Mouse (Mus musculus) spleen, adult 2 months (tissue): ENCODE results near the gene Grrp1. TPM values are rescaled to one million over a fixed set of nuclear protein-coding genes. Genes with fewer than 3 reads are reported as not detected.
"Not testable (repeated sequence)": the region's sequence is repeated elsewhere in the genome, so short reads cannot be mapped to it uniquely, and the experiment has no call there.

Experiments used
- DNase-seq, 2 experiments: peaks; one replicate each; pipeline versions ENCODE4 v3.0.0 to v3.0.0-alpha.2; 2012 to 2021; ENCODE audit warnings: low spot score in 2 of 2, low read depth in 1 of 2
- H3K27ac ChIP-seq: fragments of 200-500 bp; 2 replicates; pipeline ENCODE4 v1.5.1; 2012; ENCODE audit warnings: low read length, inconsistent platforms; ENCODE audit not compliant: insufficient read depth
- H3K27me3 ChIP-seq: fragments of 200-500 bp; 2 replicates; pipeline ENCODE4 v1.6.1; 2012; ENCODE audit warnings: mild to moderate bottlenecking, moderate library complexity, low read length, inconsistent platforms; ENCODE audit not compliant: control insufficient read depth, insufficient read depth
- H3K36me3 ChIP-seq: fragments of 200-500 bp; 2 replicates; pipeline ENCODE4 v1.6.1; 2012; ENCODE audit warnings: mild to moderate bottlenecking, low read length, inconsistent platforms; ENCODE audit not compliant: control insufficient read depth, insufficient read depth
- H3K4me1 ChIP-seq: fragments of 200-500 bp; 2 replicates; pipeline ENCODE4 v1.6.1; 2011; ENCODE audit warnings: inconsistent platforms; ENCODE audit not compliant: control insufficient read depth, insufficient read depth, insufficient read length
- H3K4me3 ChIP-seq: fragments of 200-500 bp; 2 replicates; pipeline ENCODE4 v1.5.1; 2011; ENCODE audit warnings: mild to moderate bottlenecking, inconsistent platforms; ENCODE audit not compliant: insufficient read depth, insufficient read length; ENCODE audit errors: extremely low read depth
- CTCF ChIP-seq: fragments of 200-500 bp; IDR thresholded peaks from 2 replicates; pipeline ENCODE4 v1.5.1; 2011; ENCODE audit warnings: mild to moderate bottlenecking, inconsistent platforms; ENCODE audit not compliant: insufficient read depth, insufficient read length, insufficient replicate concordance; ENCODE audit errors: extremely low read depth
- POLR2A ChIP-seq: fragments of 200-500 bp; IDR thresholded peaks from 2 replicates; pipeline ENCODE4 v1.6.1; 2011; ENCODE audit warnings: low read depth, low read length, inconsistent platforms
- WGBS: fragments of 180-500 bp; shearing (Covaris S2); methylation state at CpG from one replicate; pipeline ENCODE4 v1.1.7; 2018; 5-methylcytosine and 5-hydroxymethylcytosine counted together
- polyA plus RNA-seq: library from polyadenylated mRNA; depleted of rRNA; stranded (reverse); fragments of >200 nt; gene quantifications from 2 replicates; pipeline ENCODE4 v1.2.3, GENCODE M21; 2012

The Grrp1 gene
- polyA plus RNA-seq, 1 experiment = 6.9 TPM

- Histone ChIP-seq H3K36me3 (peaks cover 8% of the 10 kb centered on the region), H3K27ac (peak overlapping the region; percentile 64), H3K4me1 (peaks cover 11% of the 10 kb centered on the region; the same call in 1 of the 2 replicates), H3K27me3 (no peaks in the 10 kb centered on the region), H3K4me3 (peak overlapping the region; percentile 99)
- no peak for TF ChIP-seq POLR2A
- TF ChIP-seq CTCF = no peak
- no peak for DNase-seq
- WGBS = 2% methylated on average over 59 of the region's 59 CpGs
Measured at GRCm38 (mm10) chr4:134286226-134287167, 32.6 kb upstream of the Grrp1 start.

GRCm38 (mm10) chr4:134284942-134285341 lies 31.0 kb upstream of the Grrp1 start:
- TF ChIP-seq CTCF = no peak
- TF ChIP-seq POLR2A = no peak
- peaks cover 9% of the 10 kb centered on the region for H3K36me3 ChIP-seq
- DNase-seq = no peak
- WGBS = 82% methylated on average over 2 of the region's 2 CpGs
- no peaks in the 10 kb centered on the region for H3K27me3 ChIP-seq
- peaks cover 11% of the 10 kb centered on the region; the same call in 1 of the 2 replicates for H3K4me1 ChIP-seq
- H3K4me3 ChIP-seq = no peak overlapping the region
- no peak overlapping the region for H3K27ac ChIP-seq

GRCm38 (mm10) chr4:134273417-134274345 lies 19.8 kb upstream of the Grrp1 start:
- Histone ChIP-seq H3K4me1 (peaks cover 7% of the 10 kb centered on the region; the same call in 1 of the 2 replicates), H3K27me3 (no peaks in the 10 kb centered on the region), H3K36me3 (peaks cover 6% of the 10 kb centered on the region), H3K4me3 (peak overlapping the region; percentile 25; the same call in 1 of the 2 replicates), H3K27ac (peak overlapping the region; percentile 54)
- TF ChIP-seq CTCF = no peak
- peak; percentile 8; the same call in 1 of the 2 replicates for TF ChIP-seq POLR2A
- DNase-seq = peak; percentile 55 to 81
- WGBS = 3% methylated on average over 14 of the region's 14 CpGs

- TF ChIP-seq CTCF (no peak), POLR2A (no peak)
- no peak overlapping the region for H3K27ac ChIP-seq
- H3K4me1 ChIP-seq = peaks cover 7% of the 10 kb centered on the region; the same call in 1 of the 2 replicates
- 0 out of 2 replicates have a peak, but pooled peaks cover 2% of the 10 kb centered on the region for H3K36me3 ChIP-seq
- 0 out of 2 replicates have a peak overlapping the region, but pooled peaks have one; percentile 11 for H3K4me3 ChIP-seq
- 5% methylated on average over 12 of the region's 13 CpGs for WGBS
- no peaks in the 10 kb centered on the region for H3K27me3 ChIP-seq
- DNase-seq = no peak
Measured at GRCm38 (mm10) chr4:134272731-134273416, 19.0 kb upstream of the Grrp1 start.

- WGBS = 90% methylated on average over 7 of the region's 7 CpGs
- TF ChIP-seq CTCF (no peak), POLR2A (no peak)
- no peaks in the 10 kb centered on the region for H3K27me3 ChIP-seq
Measured at GRCm38 (mm10) chr4:134271979-134272378, 18.1 kb upstream of the Grrp1 start.

GRCm38 (mm10) chr4:134269622-134270021 lies 15.7 kb upstream of the Grrp1 start:
- DNase-seq, H3K4me1 ChIP-seq, H3K36me3 ChIP-seq, H3K27ac ChIP-seq, H3K27me3 ChIP-seq, H3K4me3 ChIP-seq: not testable (repeated sequence)

More at GRCm38 (mm10) chr4:134271979-134272378, 18.1 kb upstream of the Grrp1 start:
- no peak for DNase-seq
- no peak overlapping the region for H3K4me3 ChIP-seq
- 0 out of 2 replicates have a peak, but pooled peaks cover 2% of the 10 kb centered on the region for H3K36me3 ChIP-seq
- H3K4me1 ChIP-seq = peaks cover 7% of the 10 kb centered on the region; the same call in 1 of the 2 replicates
- no peak overlapping the region for H3K27ac ChIP-seq
